Mouse (Mus musculus): ENCODE results near the gene Fat3. TPM values are rescaled to one million over a fixed set of nuclear protein-coding genes. Genes with fewer than 3 reads are reported as not detected.

Fat3 gene
- polyA plus RNA-seq, 1 experiment from 2014 or later = 1.1 TPM

DNA sequence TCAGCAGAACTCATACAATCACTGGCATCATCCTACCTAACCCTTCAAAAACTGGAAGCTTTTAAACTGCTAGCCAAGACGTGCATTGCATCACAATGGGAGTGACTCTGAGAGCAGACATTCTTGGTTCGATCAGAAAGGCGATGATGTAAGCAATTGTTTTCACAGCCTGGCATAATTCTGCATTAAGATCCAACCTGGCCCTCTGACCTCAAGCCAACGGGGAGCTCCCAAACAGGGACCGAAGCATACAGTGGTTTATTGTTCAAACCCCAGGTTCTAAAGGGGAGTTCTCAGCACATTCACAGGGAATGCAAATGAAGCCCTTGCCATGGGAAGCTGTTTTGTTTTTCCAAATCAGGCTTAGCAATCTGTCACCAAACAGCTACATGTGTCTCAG lies 63.3 kb downstream of the Fat3 start:
- no peak overlapping the region for H3K4me2 ChIP-seq
- H3K4me1 ChIP-seq = peaks cover 32% of the 10 kb centered on the region
- no peaks in the 10 kb centered on the region for H3K27me3 ChIP-seq (replicated peaks)
- no peaks in the 10 kb centered on the region for H3K9me3 ChIP-seq
- H3K9ac ChIP-seq = no peak overlapping the region
- no peak overlapping the region for H3K27ac ChIP-seq (replicated peaks)
- 52% methylated on average over 5 of the region's 5 CpGs for WGBS
- H3K4me3 ChIP-seq = no peak overlapping the region
- no peaks in the 10 kb centered on the region for H3K36me3 ChIP-seq
- ATAC-seq (ENCODE audit: extremely low read depth, insufficient number of reproducible peaks, low FRiP score, low TSS enrichment) = no peak

DNA sequence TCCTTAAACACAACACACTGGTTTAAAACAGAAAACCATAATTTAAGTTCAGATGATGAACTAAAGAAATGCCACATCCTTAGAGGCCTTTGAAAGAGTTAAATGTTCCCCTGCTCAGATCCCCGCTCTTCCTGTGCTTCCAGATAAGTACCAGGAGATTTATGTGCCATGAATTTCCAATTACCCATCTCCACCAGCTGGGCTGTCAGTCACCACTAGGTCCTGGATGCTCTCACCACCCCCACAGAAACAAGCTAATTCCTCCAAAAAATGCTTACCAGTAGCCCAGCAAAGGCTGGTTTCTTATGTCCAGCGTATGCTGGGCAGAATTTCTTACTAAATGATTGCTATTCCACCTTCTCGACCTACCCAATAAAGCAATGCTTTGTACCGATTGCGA lies 72.5 kb downstream of the Fat3 start:
- Histone ChIP-seq H3K9ac (no peak overlapping the region), H3K4me2 (no peak overlapping the region), H3K9me3 (no peaks in the 10 kb centered on the region), H3K27ac (replicated peaks) (no peak overlapping the region), H3K27me3 (replicated peaks) (no peaks in the 10 kb centered on the region), H3K4me3 (no peak overlapping the region), H3K4me1 (no peaks in the 10 kb centered on the region), H3K36me3 (no peaks in the 10 kb centered on the region)
- no peak for ATAC-seq (ENCODE audit: extremely low read depth, insufficient number of reproducible peaks, low FRiP score, low TSS enrichment)
- WGBS = 67% methylated on average over 5 of the region's 5 CpGs

DNA sequence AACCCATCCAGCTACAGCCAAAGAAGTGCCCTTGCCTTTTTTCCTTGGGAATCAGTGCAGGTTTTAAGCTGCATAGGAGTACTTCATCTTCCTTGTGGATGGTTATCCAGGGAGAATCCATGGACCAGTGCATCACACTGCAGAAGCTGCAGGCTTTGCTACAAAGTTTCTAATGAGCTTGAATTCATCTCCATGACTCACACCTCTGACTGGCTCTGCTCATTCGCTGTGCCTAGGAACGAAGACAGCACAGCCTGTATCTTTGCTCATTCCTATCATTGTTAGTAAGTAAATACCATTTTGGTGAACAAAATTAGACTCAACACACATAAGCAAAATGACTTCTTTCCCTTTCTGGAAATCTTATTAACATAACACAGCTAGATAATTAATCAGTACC lies 78.4 kb downstream of the Fat3 start:
- H3K4me1 ChIP-seq = 0 out of 2 replicates have a peak, but pooled peaks cover 3% of the 10 kb centered on the region
- no peak for ATAC-seq (ENCODE audit: extremely low read depth, insufficient number of reproducible peaks, low FRiP score, low TSS enrichment)
- peaks cover 10% of the 10 kb centered on the region for H3K27me3 ChIP-seq (replicated peaks)
- no peak overlapping the region for H3K9ac ChIP-seq
- 69% methylated on average over 2 of the region's 2 CpGs for WGBS
- no peaks in the 10 kb centered on the region for H3K9me3 ChIP-seq
- no peak overlapping the region for H3K27ac ChIP-seq (replicated peaks)
- no peak overlapping the region for H3K4me3 ChIP-seq
- H3K36me3 ChIP-seq = no peaks in the 10 kb centered on the region
- no peak overlapping the region for H3K4me2 ChIP-seq

DNA sequence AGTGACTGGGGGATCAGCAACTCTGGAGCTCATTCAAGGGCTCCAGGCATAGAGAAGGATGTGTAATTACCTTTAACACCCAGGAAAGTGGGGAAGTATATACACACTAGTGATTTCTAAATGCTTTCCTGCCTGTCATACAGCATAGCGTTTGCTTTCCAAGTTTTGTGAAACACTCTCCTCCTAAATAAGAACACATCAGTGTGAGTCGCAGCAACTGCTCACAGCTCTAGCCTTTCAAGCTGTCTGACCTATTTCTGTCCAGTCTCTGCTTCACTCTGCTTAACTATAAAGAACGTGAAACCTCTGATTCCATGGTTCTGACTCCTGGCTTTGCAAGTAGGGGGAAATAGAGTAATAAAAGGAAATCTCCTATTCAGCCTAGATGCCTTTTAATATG lies 98.3 kb downstream of the Fat3 start:
- Histone ChIP-seq H3K4me3 (no peak overlapping the region), H3K9ac (no peak overlapping the region), H3K27ac (replicated peaks) (no peak overlapping the region), H3K36me3 (no peaks in the 10 kb centered on the region), H3K4me1 (peaks cover 7% of the 10 kb centered on the region; the same call in 1 of the 2 replicates), H3K9me3 (no peaks in the 10 kb centered on the region), H3K4me2 (no peak overlapping the region), H3K27me3 (replicated peaks) (peaks cover 41% of the 10 kb centered on the region; the same call in 1 of the 2 replicates)
- WGBS = 65% methylated on average over 3 of the region's 3 CpGs
- no peak for ATAC-seq (ENCODE audit: extremely low read depth, insufficient number of reproducible peaks, low FRiP score, low TSS enrichment)

DNA sequence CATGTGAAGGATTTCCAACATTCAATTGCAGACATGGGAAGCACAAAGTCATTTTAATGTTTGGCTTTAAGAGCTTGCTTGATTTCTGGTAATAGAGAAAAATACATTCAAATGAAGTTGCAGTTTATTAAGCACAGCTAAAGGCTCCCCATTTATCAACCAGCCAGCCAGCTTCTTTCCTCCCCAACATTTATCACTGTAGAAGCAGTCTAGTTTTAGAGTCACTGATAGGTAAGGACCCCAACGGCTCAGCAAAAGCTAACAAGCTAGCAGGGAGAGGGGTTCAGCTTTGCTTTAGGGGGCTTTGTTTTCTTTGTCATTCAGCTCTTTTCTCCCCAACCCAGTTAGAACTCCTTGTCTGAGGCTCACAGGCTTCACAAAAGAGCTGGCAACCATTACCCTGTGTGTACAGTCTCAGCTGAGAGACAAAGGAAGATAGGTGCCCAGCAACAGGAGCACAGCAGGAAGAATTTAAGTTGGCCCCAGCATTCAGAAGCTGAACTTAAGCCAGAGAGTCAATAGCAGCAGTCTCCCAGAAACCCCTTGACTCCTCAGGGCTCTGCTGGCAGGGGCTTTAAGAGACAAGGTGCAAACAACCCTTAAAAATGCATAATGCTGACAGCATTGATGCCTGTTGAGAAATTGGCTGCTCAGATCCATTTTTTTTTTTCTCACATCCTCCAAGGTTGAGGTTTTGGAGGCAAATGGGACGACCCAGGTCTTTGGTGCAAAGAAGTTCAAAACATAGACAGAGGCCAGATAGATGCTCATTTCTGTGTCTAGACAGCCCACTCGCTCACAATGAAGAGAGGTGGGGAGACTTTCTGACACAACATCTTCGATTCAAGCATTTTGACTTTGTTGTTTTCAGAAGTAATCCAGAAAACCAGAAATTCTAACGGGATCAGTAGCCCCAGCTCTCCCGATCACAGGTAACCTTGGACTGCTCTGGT lies 102.1 kb downstream of the Fat3 start:
- 0 out of 2 replicates have a peak, but pooled peaks cover 17% of the 10 kb centered on the region for H3K27me3 ChIP-seq (replicated peaks)
- no peak overlapping the region for H3K9ac ChIP-seq
- WGBS = 60% methylated on average over 6 of the region's 6 CpGs

DNA sequence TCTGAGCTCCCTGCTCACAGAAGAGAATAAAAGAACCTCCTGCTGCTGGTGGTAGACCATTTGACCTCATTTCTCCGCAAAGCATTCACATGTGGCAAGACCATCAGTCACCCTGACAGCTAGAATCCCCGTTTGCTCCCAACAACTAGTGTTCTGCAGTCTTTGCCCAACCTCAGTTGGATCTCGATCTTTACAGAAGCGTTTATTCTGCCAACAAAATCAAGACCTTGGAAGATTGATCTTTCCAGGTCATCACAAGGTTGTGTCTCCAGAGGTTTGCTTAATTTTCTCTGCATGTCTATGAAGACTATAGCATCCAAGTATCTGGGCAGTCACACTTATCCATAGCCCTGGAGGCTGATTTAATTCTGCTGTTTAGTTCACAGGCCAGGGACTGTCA lies 111.9 kb downstream of the Fat3 start:
- no peaks in the 10 kb centered on the region for H3K27me3 ChIP-seq (replicated peaks)
- H3K4me3 ChIP-seq = no peak overlapping the region
- H3K9me3 ChIP-seq = no peaks in the 10 kb centered on the region
- H3K9ac ChIP-seq = no peak overlapping the region
- WGBS = 64% methylated on average over 4 of the region's 4 CpGs
- peaks cover 11% of the 10 kb centered on the region; the same call in 1 of the 2 replicates for H3K4me1 ChIP-seq
- no peak overlapping the region for H3K4me2 ChIP-seq
- no peaks in the 10 kb centered on the region for H3K36me3 ChIP-seq
- ATAC-seq (ENCODE audit: extremely low read depth, insufficient number of reproducible peaks, low FRiP score, low TSS enrichment) = no peak
- H3K27ac ChIP-seq (replicated peaks) = no peak overlapping the region

More for the DNA sequence above, 102.1 kb downstream of the Fat3 start:
- Histone ChIP-seq H3K36me3 (no peaks in the 10 kb centered on the region), H3K4me2 (no peak overlapping the region), H3K27ac (replicated peaks) (no peak overlapping the region), H3K9me3 (no peaks in the 10 kb centered on the region), H3K4me3 (no peak overlapping the region), H3K4me1 (peaks cover 7% of the 10 kb centered on the region; the same call in 1 of the 2 replicates)
- ATAC-seq (ENCODE audit: extremely low read depth, insufficient number of reproducible peaks, low FRiP score, low TSS enrichment) = no peak

DNA sequence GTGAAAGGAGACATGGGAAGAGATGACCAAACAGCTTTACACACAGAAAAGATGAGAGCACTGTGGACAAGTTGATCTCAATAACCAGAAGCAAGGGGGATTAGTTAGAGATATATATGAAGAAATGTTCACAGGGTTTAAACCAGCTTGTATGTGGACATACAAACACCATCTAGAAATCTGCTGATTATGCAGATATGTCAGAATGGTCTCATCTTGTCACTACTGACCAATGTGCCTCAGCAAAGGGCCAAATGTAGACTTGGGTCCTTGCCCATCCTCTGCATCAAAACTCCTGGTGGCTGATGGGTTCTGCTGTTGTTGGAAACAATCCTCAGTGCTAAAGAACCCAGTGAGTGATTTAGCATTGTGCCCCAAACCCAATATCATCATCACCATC lies 113.6 kb downstream of the Fat3 start:
- ATAC-seq (ENCODE audit: extremely low read depth, insufficient number of reproducible peaks, low FRiP score, low TSS enrichment) = no peak
- H3K4me1 ChIP-seq = peaks cover 15% of the 10 kb centered on the region; the same call in 1 of the 2 replicates
- no peak overlapping the region for H3K4me2 ChIP-seq

DNA sequence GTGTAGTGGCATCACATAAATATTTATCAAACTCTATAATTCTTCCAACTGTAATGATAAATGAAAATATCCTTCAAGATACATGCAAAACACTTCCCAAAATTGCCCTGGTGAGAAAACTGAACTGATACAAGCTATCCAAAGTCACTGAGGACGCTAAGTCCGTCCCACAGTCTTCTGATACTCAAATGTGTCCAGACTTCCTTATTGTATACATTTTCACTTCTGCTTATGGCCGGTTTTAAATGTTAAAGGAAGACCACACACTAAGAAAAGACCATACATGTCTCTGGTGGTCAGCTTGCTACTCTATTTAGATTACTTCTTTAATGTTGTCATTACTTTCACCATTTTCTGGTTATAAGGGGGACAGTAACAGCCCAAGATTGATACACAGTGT lies 137.4 kb downstream of the Fat3 start:
- H3K27ac ChIP-seq (replicated peaks) = no peak overlapping the region
- no peaks in the 10 kb centered on the region for H3K4me1 ChIP-seq
- H3K4me3 ChIP-seq = no peak overlapping the region
- ATAC-seq (ENCODE audit: extremely low read depth, insufficient number of reproducible peaks, low FRiP score, low TSS enrichment) = no peak
- no peaks in the 10 kb centered on the region for H3K9me3 ChIP-seq
- H3K27me3 ChIP-seq (replicated peaks) = no peaks in the 10 kb centered on the region; the same call in 1 of the 2 replicates
- 72% methylated on average over 3 of the region's 3 CpGs for WGBS
- H3K36me3 ChIP-seq = no peaks in the 10 kb centered on the region
- H3K4me2 ChIP-seq = no peak overlapping the region
- H3K9ac ChIP-seq = no peak overlapping the region

More for the DNA sequence above, 113.6 kb downstream of the Fat3 start:
- Histone ChIP-seq H3K27me3 (replicated peaks) (no peaks in the 10 kb centered on the region), H3K36me3 (no peaks in the 10 kb centered on the region), H3K4me3 (no peak overlapping the region), H3K9ac (no peak overlapping the region), H3K9me3 (no peaks in the 10 kb centered on the region), H3K27ac (replicated peaks) (no peak overlapping the region)

DNA sequence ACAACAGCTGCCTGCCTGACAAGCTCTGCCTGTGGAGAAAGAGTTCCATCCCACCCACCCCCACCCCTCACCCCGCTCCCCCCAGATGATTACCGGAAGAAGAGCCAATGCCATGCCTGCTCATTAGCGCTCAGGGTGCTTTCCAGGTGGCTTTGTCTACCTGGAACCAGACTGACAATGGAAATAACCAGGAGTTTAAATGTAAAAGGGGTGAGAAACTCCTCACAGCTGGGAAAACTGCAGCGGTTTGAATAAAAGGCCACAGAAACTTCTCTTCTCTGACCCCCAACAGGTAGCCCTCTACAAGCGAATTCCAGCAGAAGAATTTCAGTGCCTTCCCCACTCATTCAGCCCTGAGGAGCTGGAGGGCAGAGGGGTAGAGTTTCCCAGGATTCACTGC lies 139.3 kb downstream of the Fat3 start:
- no peaks in the 10 kb centered on the region; the same call in 1 of the 2 replicates for H3K27me3 ChIP-seq (replicated peaks)
- 16% methylated on average over 5 of the region's 5 CpGs for WGBS
- no peaks in the 10 kb centered on the region for H3K9me3 ChIP-seq
- ATAC-seq (ENCODE audit: extremely low read depth, insufficient number of reproducible peaks, low FRiP score, low TSS enrichment) = no peak
- no peak overlapping the region for H3K27ac ChIP-seq (replicated peaks)
- H3K4me1 ChIP-seq = no peaks in the 10 kb centered on the region
- no peak overlapping the region for H3K4me3 ChIP-seq
- H3K36me3 ChIP-seq = no peaks in the 10 kb centered on the region
- no peak overlapping the region for H3K9ac ChIP-seq
- H3K4me2 ChIP-seq = no peak overlapping the region

DNA sequence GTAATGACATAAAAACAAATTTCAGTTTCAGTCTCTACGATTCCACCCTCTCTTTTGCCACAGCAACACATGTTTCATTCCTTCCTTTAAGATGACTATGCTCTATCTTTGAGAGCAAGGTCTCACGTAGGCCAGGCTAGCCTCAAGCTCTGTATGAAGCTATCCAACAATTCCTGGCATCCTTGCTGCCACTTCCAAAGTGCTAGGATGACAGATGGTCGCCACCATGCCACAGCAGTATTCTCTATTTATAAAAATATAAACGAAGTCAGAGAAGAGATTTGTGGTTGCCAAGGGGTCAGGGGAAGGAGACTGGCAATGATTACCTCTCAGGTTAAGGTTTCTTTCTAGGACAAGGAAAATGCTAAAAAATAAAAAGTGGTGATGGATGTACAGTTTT lies 144.4 kb downstream of the Fat3 start:
- Histone ChIP-seq H3K4me2 (no peak overlapping the region), H3K9ac (no peak overlapping the region), H3K4me3 (no peak overlapping the region), H3K36me3 (no peaks in the 10 kb centered on the region), H3K27me3 (replicated peaks) (no peaks in the 10 kb centered on the region; the same call in 1 of the 2 replicates), H3K4me1 (0 out of 2 replicates have a peak, but pooled peaks cover 6% of the 10 kb centered on the region), H3K27ac (replicated peaks) (no peak overlapping the region), H3K9me3 (no peaks in the 10 kb centered on the region)
- WGBS = 74% methylated on average over 4 of the region's 4 CpGs
- ATAC-seq (ENCODE audit: extremely low read depth, insufficient number of reproducible peaks, low FRiP score, low TSS enrichment) = no peak

DNA sequence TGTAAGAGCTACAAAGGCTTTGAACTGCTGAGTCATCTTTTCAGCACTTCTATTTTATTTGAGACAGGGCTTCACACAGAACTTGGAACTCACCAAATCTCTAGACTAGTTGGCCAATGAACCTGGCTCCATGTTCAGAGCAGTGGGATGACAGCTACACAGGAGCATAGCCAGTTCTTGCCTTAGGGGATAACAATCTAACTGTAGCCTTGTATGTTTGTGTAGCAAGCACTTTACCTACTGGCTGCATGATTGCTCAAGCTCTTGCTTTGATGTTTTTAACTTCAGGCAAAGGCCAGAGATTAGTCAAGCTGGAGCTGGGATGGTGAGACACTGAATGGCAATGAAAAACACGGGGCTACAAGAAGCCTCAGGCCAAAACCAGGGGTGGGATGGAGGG lies 146.2 kb downstream of the Fat3 start:
- H3K9ac ChIP-seq = no peak overlapping the region
- no peaks in the 10 kb centered on the region for H3K9me3 ChIP-seq
- no peak overlapping the region for H3K4me3 ChIP-seq
- H3K4me2 ChIP-seq = no peak overlapping the region
- 0 out of 2 replicates have a peak, but pooled peaks cover 6% of the 10 kb centered on the region for H3K4me1 ChIP-seq
- H3K27me3 ChIP-seq (replicated peaks) = no peaks in the 10 kb centered on the region; the same call in 1 of the 2 replicates
- no peaks in the 10 kb centered on the region for H3K36me3 ChIP-seq
- 21% methylated on average over 1 of the region's 1 CpGs for WGBS
- ATAC-seq (ENCODE audit: extremely low read depth, insufficient number of reproducible peaks, low FRiP score, low TSS enrichment) = no peak
- no peak overlapping the region for H3K27ac ChIP-seq (replicated peaks)
